In the genomic region with DNA sequence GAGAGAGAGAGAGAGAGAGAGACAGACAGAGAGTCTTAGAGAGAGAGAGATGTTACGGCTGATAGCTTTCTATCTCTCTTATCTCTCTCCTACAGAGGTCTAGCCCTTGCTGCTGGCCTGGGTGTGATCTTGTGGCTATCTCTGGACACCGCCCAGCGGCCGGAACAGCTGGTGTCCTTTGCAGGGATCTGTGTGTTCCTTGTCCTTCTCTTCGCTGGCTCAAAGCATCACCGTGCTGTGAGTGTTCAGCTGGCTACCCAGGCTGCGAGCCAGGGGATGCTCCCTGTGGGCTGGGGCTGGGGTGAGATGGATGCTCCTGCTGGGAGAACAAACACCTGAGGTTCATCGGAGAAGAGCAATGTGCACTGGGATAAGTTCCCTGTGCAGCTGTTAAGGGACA, we compare ENCODE assay signal across 11 mouse cellular contexts. TPM values are rescaled to one million over a fixed set of nuclear protein-coding genes. Genes with fewer than 3 reads are reported as not detected.
DNase-seq lines count a peak whose midpoint lies in the region; ATAC-seq and TF ChIP-seq lines count a peak whose summit lies in the region.
"Had no signal": no experiment of that assay in that cellular context is flagged by ENCODE, and none has a peak within 500 bp of the region (broad histone marks: within the 10 kb centered on the region; RNA-seq: fewer than 3 reads in every experiment).

No protein-coding gene starts in this region.

- H3K36me3 ChIP-seq in heart, embryonic 13.5 days = no peaks in the 10 kb centered on the region
- no peaks in the 10 kb centered on the region for H3K36me3 ChIP-seq in liver, postnatal 0 days (replicated peaks; ENCODE audit: insufficient read depth, low read length)

- H3K9ac ChIP-seq in heart, embryonic 13.5 days = no peak overlapping the region
- H3K9ac ChIP-seq in liver, postnatal 0 days (replicated peaks) = no peak overlapping the region
- H3K9ac ChIP-seq: forebrain, embryonic 13.5 days had no signal

- H3K4me1 ChIP-seq in heart, embryonic 13.5 days = peaks cover 21% of the 10 kb centered on the region
- peaks cover 13% of the 10 kb centered on the region for H3K4me1 ChIP-seq in liver, postnatal 0 days (ENCODE audit: insufficient read depth)

- ATAC-seq in heart, embryonic 13.5 days (ENCODE audit: extremely low read depth, insufficient number of reproducible peaks, low FRiP score, low TSS enrichment) = peak; percentile 35; the same call in 1 of the 2 replicates
- peak; percentile 75 for ATAC-seq in liver, postnatal 0 days
- no peak for ATAC-seq in frontal cortex, adult (ENCODE audit: low TSS enrichment)

- TF ChIP-seq CTCF in gastrocnemius, adult 2 months (IDR thresholded peaks at IDR 0.05) = no peak
- no peak for TF ChIP-seq CTCF in liver, postnatal 0 days (IDR thresholded peaks at IDR 0.05; ENCODE audit: low read depth)

- WGBS in heart, embryonic 13.5 days = 64% methylated on average over 8 of the region's 8 CpGs
- 61% methylated on average over 8 of the region's 8 CpGs for WGBS in liver, postnatal 0 days (ENCODE audit: insufficient replicate concordance)

- peak overlapping the region; percentile 46 for H3K27ac ChIP-seq in gastrocnemius, adult 2 months
- H3K27ac ChIP-seq in heart, embryonic 13.5 days (replicated peaks) = no peak overlapping the region
- no peak overlapping the region for H3K27ac ChIP-seq in liver, postnatal 0 days (ENCODE audit: low read depth)
- H3K27ac ChIP-seq: forebrain, embryonic 13.5 days had no signal

- DNase-seq in kidney, postnatal 14 days = peak; percentile 49
- no peak for DNase-seq in kidney, adult 9 months
- DNase-seq in gastrocnemius, adult 2 months = peak; percentile 87
- DNase-seq in liver, postnatal 0 days = peak; percentile 31
- no peak for DNase-seq in left cerebral cortex, postnatal 25 days (ENCODE audit: low spot score in 2 of 2)
- no peak for DNase-seq in cerebellum, postnatal 4 days (ENCODE audit: low spot score in 2 of 2)
- DNase-seq: kidney, adult 18-20 months; lung, postnatal 10 days had no signal

- H3K9me3 ChIP-seq in heart, embryonic 13.5 days = no peaks in the 10 kb centered on the region
- no peaks in the 10 kb centered on the region for H3K9me3 ChIP-seq in liver, postnatal 0 days (ENCODE audit: low read length)
- H3K9me3 ChIP-seq: forebrain, embryonic 13.5 days had no signal

- intact Hi-C loops in gastrocnemius, adult 2 months (cut with DNase I) = no loop called here
- intact Hi-C loops in left cerebral cortex, postnatal 25 days (cut with DNase I) = no loop called here

- H3K27me3 ChIP-seq in heart, embryonic 13.5 days (replicated peaks) = no peaks in the 10 kb centered on the region
- H3K27me3 ChIP-seq in liver, postnatal 0 days (ENCODE audit: insufficient read depth, low read length) = no peaks in the 10 kb centered on the region
- H3K27me3 ChIP-seq: forebrain, embryonic 13.5 days had no signal

- H3K4me2 ChIP-seq in heart, embryonic 13.5 days = peak overlapping the region; percentile 31; the same call in 1 of the 2 replicates
- H3K4me2 ChIP-seq in liver, postnatal 0 days (ENCODE audit: low read depth, low read length) = peak overlapping the region; percentile 49
- H3K4me2 ChIP-seq: forebrain, embryonic 13.5 days had no signal

- TF ChIP-seq EP300 in liver, postnatal 0 days (IDR thresholded peaks at IDR 0.05; ENCODE audit: low read depth) = peak; percentile 80

- no peak overlapping the region for H3K4me3 ChIP-seq in gastrocnemius, adult 2 months
- no peak overlapping the region for H3K4me3 ChIP-seq in heart, embryonic 13.5 days
- H3K4me3 ChIP-seq in liver, postnatal 0 days (ENCODE audit: low read depth, low read length) = no peak overlapping the region
- H3K4me3 ChIP-seq: forebrain, embryonic 13.5 days had no signal

RNA-seq across cellular contexts. Expression of a gene that starts 10.2 kb away (rescaled TPM):
- total RNA-seq in gastrocnemius, adult 2 months (2021) = under 1 TPM; 0.26 to 0.47 TPM
- 0.05 and 0.11 TPM in 2 replicates for polyA plus RNA-seq in heart, embryonic 13.5 days (2015; fragmentation: Nextera tagmentation; extraction: Ambion mirVana)
- polyA plus RNA-seq in liver, postnatal 0 days (2015; fragmentation: Nextera tagmentation; extraction: Ambion mirVana) = 0.09 and 0.11 TPM in 2 replicates
- total RNA-seq in left cerebral cortex, postnatal 25 days (2021) = under 1 TPM in 1 of 2 experiments, not detected in 1; 0.11 TPM
- polyA plus RNA-seq: forebrain, embryonic 13.5 days had no signal

Comparison
In these comparisons a context has a peak if more than half of its experiments do, and no peak if none do; other contexts are left out.
1. DNase-seq: peak in kidney, postnatal 14 days (single experiment), gastrocnemius, adult 2 months (single experiment) and liver, postnatal 0 days (single experiment); none in kidney, adult 9 months (single experiment), left cerebral cortex, postnatal 25 days (0 of 2) and cerebellum, postnatal 4 days (0 of 2).